Mouse (Mus musculus) neutrophil, adult 83 days (primary cell): ENCODE data around the gene Clpp. TPM values are rescaled to one million over a fixed set of nuclear protein-coding genes. Genes with fewer than 3 reads are reported as not detected.

ENCODE experiments used
- total RNA-seq, 2 experiments: library from RNA; stranded (reverse); gene quantifications; one replicate each; pipeline ENCODE4 v1.2.4; 2023

The Clpp gene
- 10 to 100 TPM in 1 of 2 experiments, 1 to 10 TPM in 1; 9.5 to 14.3 TPM for total RNA-seq

DNA sequence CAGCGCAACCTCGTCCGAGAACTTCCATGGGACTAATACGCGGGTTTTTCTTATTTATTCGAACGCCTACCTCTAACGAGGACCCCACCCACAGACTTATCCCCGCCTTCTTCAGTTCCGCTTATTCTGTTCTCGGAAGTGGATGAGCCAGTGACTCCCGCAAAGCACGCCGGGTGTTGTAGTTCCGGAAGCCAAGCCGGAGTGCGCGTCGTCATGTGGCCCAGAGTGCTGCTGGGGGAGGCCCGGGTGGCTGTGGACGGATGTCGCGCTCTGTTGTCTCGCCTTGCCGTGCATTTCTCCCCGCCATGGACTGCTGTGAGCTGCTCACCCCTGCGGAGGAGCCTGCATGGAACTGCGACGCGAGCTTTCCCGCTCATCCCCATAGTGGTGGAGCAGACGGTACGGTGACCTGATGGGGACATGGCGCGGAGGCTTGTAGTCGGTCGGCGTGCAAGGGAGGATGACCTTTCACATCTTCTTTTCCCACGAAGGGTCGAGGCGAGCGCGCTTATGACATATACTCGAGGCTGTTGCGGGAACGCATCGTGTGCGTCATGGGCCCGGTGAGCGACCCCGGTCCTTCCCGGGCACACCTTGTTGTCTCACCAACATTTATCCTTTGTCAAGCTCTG is at the start of gene Clpp:
Gene Clpp (plus strand): TSS at position 191 of the 632 bp plus-strand sequence.

DNA sequence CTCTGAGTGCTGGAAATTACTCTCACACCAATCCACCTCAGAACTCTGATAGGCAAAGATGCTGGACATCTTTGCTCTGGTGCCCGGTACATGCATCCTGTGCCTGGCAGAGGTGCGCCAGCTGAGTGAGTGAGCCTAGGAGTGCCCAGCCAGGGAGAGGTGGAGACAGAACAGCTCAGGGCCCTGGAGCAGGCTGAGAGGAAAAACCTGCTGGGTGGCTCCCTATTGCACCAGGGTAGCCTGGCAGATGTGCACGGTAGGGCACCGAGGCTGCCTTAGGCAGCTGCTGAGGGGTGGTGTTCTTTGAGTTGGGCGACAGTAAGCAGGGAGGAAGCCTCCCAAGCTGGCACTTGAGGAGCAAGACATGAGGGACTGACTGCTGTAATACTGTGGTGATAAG is 8.1 kb upstream of the Clpp start, which contains the start of gene Acer1:
Gene Acer1 (minus strand): TSS at position 114 of the 400 bp plus-strand sequence.

DNA sequence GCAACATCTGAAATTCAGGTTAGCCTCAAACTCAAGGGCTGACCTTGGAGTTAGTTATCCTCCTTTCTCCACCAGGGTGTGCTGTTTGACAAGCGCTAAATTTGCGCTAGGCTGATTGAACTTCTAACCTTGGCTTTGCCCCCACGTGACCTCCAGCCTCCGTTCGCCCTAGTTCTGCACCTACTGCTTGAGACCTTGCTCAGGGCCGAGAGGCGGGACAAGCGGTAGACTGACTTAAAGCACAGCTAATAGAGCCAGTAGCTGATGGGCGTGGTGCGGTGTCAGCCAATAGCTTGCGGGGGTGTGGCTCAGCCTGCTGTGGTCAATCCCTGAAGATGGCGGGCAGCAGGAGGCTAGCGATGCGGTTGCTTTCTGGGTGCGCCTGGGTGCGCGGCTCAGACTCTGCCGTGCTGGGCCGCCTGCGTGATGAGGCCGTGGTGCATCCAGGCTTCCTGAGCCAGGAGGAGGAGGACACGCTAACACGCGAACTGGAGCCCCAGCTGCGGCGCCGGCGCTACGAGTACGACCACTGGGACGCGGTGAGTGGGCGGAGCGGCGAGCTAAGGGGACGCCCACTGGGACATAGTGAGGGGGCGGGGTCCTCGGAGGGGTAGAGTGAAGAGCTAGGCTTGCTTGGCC is 7.0 kb downstream of the Clpp start, which contains the start of gene Alkbh7:
Gene Alkbh7 (plus strand): TSS at position 311 of the 639 bp plus-strand sequence.

DNA sequence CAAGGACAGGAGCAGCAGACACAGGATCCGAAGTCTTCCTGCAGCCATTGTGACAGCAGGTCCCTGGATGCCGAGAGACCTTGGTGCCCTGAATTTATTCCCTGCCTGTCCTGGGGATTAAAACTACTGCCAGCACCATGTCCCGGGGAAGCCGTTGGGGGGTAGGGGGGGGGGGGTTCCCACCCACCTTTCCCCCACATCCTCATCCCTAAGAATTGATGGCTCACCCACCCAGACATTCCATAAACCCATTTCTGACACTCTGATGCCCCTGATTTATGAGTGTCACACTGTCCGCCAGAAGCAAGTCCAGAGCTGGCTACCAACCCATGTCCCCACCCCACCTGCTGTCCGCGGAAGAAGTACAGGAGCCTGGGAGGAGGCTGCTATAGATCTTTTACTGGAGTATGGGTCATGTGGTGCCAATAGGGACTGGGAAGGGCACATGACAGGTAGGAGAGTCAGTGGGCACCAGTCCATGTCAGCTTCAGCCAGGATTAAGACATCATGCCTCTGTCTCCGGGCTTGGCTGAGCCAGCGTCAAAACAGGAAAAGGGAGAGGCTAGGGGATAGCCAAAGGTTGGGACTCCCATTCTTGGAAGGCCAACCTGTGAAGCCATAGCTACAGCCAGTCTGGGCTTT is 10.0 kb downstream of the Clpp start, which contains the start of gene Pspn:
Gene Pspn (minus strand): TSS at position 51 of the 642 bp plus-strand sequence.

DNA sequence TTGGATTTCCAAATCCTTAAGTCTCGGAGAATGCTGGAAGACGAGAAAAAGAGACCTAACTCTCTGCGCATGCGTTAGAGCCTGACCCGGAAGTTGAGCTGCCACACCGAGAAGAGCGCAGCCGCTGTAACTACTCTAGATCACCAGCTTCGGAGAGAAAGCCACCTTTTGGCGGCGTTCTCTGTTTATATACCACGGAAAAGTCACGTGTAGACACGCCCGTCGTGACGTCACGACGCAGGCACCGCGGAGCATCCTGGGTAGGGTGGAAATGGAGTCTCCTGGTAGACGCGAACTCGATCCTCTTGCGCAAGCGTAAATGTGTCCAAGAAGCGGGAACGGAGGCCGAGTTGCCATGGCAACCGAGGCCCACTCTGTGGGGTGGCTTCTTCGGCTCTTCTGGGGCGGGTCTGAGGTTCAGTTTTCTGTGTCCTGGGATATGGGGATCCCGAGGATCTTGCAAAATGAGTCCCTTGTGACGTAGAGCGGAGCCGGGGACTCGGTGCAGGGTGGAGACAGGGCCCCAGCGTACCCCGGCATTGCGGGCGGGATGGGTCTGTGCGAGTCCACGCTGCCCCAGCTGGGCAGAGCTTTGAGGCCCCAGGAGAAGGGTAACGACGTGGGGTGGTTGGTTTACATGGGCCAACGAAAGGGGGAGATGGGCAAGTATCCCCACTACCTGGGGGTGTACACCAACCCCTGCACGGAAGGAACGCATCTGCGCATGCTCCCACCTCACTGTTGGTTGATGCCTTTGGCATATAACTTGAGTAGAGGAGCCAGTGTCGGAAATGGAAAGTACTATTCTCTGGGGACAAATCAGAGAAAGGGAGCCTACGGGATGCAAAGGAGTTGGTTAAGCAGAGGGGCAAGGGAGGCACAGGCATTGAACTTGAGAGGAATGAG is 21.4 kb downstream of the Clpp start, which contains the start of the genes Gtf2f1 and Gm17949:
Gene Gtf2f1 (minus strand): TSS at position 53 of the 906 bp plus-strand sequence.
Gene Gm17949 (plus strand): TSS at position 234 of the 906 bp plus-strand sequence.

DNA sequence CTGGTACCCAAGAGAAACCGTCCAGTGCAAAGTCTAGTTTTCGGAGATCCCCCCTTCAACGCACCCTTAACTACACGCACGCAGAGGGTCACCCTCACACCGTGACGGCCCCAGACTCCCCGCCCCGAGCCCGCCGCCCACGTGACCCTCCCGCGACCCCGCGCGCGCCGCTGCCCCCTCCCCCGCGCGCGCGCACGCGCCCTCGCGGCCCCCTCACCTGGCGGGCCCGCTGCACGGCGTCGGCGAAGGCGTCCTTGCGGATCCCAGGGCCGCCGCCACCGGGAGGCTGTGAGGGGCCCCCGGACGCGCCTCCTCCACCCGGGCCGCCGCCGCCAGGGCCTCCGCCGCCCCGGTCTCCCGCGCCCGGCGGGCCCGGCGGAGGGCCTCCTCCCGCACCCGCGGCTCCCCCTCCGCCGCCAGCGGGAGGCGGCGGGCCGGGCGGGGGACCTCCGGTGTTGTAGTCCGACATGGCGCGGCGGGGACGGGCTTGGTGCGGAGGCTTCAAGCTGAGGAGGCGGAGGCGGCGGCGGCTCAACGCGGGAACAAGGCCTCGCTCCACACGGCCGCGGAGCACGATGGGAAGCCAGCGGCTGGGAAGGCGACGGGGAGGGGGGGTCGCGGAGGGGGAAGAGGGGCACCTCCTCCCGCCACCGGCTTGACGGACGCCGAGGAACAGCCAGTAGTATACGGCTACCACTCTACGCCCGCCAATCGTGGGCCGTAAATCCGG is 41.0 kb downstream of the Clpp start, which contains the start of gene Khsrp:
Gene Khsrp (minus strand): TSS at position 592 of the 730 bp plus-strand sequence.

DNA sequence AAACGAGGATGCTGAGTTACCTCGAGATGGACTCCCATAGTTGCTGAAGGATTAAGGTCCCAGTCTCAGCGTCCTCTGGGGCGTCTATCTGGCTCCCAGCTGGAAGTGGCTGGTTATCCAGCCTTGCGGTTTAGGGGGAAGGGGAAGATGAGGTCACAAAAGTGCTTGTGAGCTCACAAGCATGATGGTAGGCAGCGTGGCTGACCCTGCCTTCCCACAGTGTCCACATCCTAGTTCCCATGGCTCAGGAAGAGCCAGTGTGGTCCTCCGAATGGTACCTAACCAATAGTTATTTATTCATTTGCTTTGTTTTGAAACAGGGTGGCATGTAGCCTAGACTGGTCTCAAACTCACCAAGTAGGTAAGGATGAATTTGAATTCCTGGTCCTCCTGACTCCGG is 51.4 kb downstream of the Clpp start, which contains the start of gene Slc25a41:
Gene Slc25a41 (minus strand): TSS at position 101 of the 400 bp plus-strand sequence.

Other genes starting within 250 kb of the Clpp start
- under 1 TPM in 1 of 2 experiments, not detected in 1; 0.40 TPM for gene Nrtn, start 232.8 kb upstream of the Clpp start, total RNA-seq
- gene Dus3l, start 225.5 kb upstream of the Clpp start, total RNA-seq = 10 to 100 TPM; 20.7 to 21.1 TPM
- gene Prr22, start 220.1 kb upstream of the Clpp start, total RNA-seq = under 1 TPM; 0.50 to 0.97 TPM
- 1 to 10 TPM; 6.5 TPM for gene Rfx2, start 159.3 kb upstream of the Clpp start, total RNA-seq
- not detected for gene Acsbg2, start 115.9 kb upstream of the Clpp start, total RNA-seq
- not detected for gene 1700061G19Rik, start 114.8 kb upstream of the Clpp start, total RNA-seq
- gene Mllt1, start 54.9 kb upstream of the Clpp start, total RNA-seq = 10 to 100 TPM; 18.8 to 20.2 TPM
- not detected for gene Acer1, start 8.2 kb upstream of the Clpp start, total RNA-seq
- gene Alkbh7, start 7.0 kb downstream of the Clpp start, total RNA-seq = 1 to 10 TPM; 6.9 to 8.2 TPM
- gene Pspn, start 9.7 kb downstream of the Clpp start, total RNA-seq = 1 to 10 TPM; 2.4 to 3.7 TPM
- 10 to 100 TPM; 48.0 to 61.0 TPM for gene Gtf2f1, start 21.0 kb downstream of the Clpp start, total RNA-seq
- under 1 TPM in 1 of 2 experiments, not detected in 1; 0.48 TPM for gene Gm17949, start 21.2 kb downstream of the Clpp start, total RNA-seq
- 100 to 1,000 TPM in 1 of 2 experiments, 10 to 100 TPM in 1; 97.1 to 105 TPM for gene Khsrp, start 41.2 kb downstream of the Clpp start, total RNA-seq
- gene Slc25a41, start 51.3 kb downstream of the Clpp start, total RNA-seq = not detected
- not detected for gene Crb3, start 68.8 kb downstream of the Clpp start, total RNA-seq
- 1 to 10 TPM; 3.0 to 4.7 TPM for gene Slc25a23, start 69.6 kb downstream of the Clpp start, total RNA-seq
- gene Dennd1c, start 88.2 kb downstream of the Clpp start, total RNA-seq = 100 to 1,000 TPM; 138 to 163 TPM
- under 1 TPM; 0.15 to 0.18 TPM for gene Tubb4a, start 97.5 kb downstream of the Clpp start, total RNA-seq
- 1 to 10 TPM; 1.9 to 2.1 TPM for gene Tnfsf9, start 115.0 kb downstream of the Clpp start, total RNA-seq
- not detected for gene Cd70, start 159.5 kb downstream of the Clpp start, total RNA-seq
- gene Tnfsf14, start 203.9 kb downstream of the Clpp start, total RNA-seq = 10 to 100 TPM; 32.7 to 34.8 TPM
- gene C3, start 237.8 kb downstream of the Clpp start, total RNA-seq = 100 to 1,000 TPM; 540 to 556 TPM